Mouse (Mus musculus) G1E-ER4 (cell line): ENCODE measurements at regions not wholly inside any gene's neighbourhood (a gene's known extent, or its start where the extent isn't known, plus 50 kb on each side); places are given as distances from the start of the nearest gene placed in this dataset.

Source experiments
- GATA1 ChIP-seq: IDR thresholded peaks from one replicate; pipeline ENCODE4 v1.8.0; 2012; ENCODE audit warnings: low read length, inconsistent platforms

DNA sequence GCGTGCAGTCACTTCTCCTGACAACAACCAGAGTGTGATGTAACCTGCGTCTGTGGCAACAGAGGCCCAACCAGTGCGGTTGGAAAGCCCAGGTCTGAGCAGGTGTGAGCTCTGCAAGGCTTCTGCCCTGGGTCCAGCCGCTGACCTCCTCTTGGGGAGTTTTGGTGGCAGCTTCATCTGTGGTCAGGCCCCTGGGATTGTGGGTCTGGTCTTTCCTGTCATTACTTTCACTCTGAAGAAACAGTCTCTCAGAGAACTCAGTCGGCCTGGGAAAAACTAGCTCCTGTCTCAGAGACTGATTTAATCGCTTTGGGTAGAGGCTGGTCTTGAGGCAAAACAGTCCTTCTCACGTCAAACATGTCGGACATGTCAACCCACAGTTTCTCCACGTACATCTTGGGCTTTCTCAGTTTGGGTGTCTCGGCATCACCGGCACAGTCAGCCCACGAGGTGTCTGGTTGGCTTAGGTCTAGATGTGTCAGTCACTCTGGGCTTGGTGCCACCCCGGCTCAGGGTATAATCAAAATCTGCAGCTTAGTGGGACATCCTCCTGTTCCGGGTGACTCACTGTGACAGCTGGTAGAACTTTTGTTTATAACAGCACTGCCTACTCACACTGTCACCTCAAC is 195.0 kb upstream of the Cxcr4 start:
- no peak for TF ChIP-seq GATA1

DNA sequence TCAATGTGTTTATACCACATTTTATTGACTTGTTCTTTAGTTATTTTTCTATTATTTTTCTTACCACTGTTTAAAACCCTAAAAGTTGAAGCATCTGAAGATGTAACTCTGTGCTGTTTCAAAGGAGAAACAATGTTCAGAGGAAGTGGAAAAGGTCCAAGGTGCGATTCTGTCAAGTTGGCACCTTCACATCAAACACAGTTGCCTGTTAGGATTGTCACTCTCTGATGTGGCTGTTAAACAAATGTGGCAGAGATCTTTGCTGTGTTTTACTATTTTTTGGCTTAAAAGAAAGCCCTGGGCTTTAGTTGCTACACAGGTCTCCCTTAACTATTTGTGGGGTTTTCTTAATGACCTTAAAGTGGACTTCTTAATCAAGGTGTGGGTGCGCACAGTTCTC is 190.2 kb upstream of the Cxcr4 start:
- no peak for TF ChIP-seq GATA1

DNA sequence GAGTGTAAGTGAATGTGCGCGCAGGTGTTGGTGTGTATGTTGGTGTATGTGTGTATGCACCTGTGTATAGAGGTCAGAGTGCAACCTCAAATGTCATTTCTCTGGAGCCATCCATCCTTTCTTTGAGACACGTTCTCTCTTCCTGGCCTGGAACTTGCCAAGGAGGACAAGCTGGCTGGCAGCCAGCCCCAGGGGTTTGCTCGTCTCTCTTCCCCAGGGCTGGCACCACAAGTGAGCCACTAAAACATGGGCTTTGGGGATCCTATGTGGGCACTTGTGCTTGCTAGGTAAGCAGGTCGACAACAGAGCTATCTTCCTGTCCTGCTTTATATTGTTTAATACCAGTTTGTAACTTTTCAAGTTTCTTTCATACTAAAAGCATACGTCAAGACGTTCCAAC is 189.8 kb upstream of the Cxcr4 start:
- no peak for TF ChIP-seq GATA1

DNA sequence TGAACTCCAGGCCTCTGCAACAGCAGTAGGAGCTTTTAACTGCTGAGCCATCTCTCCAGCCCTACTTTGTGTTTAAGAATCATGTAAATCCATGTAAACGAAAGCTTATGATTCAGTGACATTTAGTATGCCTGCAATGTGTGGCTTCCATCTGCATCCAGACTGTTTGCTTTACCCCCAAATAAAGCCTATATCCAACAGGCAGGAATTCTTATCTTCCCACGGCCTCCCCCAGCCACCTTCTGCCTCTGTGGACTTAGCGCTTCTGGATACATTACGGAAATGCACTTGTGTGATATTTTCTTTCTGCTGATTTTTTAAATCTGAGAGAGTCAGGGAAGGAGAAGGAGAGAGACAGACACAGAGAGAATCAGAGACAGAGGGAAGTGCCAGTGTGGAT is 189.2 kb upstream of the Cxcr4 start:
- TF ChIP-seq GATA1 = no peak

DNA sequence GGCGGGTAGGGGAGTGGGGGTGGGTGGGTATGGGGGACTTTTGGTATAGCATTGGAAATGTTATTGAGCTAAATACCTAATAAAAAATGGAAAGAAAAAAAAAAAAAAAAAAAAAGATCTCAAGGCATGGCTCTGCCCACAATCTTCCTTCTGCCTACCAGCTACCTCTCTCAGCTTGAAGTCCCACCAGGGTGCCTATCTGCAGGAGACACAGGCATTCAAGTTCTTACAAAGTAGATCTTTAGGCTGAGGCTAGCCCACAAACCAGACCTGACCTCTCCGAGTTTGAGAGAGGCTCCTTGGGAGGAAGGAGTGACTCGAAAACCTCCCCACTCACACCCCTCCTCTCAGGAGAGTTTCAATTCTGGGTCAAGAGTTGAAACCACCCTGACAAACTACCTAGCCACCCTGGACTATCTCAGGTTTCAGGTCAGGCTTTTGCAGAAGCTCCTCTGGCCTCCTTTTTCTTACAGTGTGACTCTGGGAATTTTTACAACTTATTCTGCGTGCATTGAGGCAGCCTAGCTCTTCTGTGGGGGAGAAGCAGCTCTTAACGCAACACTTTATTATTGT is 187.6 kb upstream of the Cxcr4 start:
- no peak for TF ChIP-seq GATA1

DNA sequence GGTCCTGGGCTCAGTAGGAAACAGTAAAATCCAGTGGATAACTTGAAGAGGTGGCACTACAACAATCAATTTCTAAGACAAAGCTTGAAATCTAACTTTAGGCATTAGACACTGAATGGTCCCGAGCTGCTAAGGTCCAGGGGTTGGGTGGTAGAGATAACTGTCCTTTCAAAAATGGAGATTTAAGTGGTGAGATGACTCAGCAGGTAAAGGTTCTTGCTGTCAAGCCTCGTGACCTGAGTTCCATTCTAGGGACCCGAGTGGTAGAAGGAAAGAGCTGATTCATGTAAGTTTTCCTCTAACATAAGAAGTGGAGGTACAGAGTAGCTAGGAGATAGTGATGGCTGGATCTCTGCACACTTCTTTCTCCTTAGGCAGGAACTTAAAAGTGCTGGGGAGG is 180.3 kb upstream of the Cxcr4 start:
- TF ChIP-seq GATA1 = no peak

DNA sequence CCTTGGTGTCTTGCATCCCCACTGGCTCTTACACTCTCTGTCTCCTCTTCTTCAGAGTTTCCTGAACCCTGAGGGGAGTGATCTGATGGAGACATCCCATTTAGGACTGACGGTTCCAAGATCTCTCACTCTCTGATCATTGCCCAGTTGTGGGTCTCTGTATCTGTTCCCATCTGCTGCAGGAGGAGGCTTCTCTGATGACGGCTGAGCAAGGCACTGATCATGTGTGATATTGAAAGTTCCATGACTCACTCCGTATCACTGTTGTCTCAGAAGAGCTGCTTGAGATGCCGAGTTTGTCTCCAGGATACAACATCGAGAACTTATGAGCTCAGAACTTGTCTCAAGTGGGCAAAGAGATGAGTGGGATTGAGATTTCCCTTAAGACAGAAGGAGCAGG is 178.7 kb upstream of the Cxcr4 start:
- TF ChIP-seq GATA1 = no peak

DNA sequence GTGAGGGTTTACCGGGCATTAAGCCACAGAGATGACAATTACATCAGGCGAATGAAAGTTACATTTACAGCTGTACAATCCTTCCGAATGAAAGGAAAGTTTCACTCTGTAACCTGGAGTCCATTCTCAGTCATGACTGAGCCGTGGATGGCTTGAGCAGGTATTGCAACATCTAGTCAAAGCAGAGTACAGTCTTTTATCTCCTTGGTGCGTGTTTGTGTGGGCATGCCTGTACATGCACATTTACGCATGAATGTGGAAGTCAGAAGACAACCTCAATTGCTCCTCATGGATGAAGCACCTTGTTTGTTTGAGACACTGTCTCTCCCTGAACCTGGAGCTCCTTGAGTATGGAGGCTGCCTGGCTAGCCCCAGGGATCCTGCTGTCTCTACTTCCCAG is 175.9 kb upstream of the Cxcr4 start:
- no peak for TF ChIP-seq GATA1

DNA sequence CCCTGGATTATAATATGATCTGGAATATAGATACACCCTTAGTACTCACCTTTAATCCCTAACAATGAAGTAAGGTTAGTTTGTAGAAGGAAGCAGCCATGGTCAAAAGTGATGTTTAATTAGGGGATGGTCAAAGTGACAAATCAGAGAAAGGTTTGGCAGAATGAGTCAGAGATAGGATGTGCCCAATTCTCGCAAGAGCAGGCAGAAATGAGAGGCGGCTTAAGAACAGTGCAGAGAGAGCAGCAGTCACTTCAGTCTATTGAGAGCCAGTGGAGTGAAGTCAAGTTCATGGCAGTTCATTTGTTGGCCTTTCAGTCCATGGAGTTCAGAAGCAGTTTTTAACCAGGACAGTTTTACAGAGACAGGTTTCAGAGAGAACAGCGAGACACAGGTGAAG is 175.3 kb upstream of the Cxcr4 start:
- no peak for TF ChIP-seq GATA1

DNA sequence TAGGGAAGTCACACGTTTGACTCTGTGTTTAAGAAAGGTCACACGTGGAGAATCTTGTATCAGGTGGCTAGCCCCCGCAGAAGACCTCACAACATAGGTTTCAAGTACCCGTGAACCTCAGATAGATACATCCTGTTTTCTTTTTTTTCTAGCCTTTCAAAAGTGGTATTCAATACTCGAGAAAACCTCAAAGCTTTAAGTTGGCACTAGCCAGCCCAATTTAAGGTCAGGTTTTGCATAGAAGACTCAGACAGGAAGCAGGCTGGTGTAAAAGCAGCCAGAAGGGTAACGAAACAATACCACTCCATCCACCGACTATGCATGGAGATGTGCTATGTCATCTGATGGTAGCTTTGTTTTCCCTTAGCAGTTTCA is 174.8 kb upstream of the Cxcr4 start:
- TF ChIP-seq GATA1 = no peak

DNA sequence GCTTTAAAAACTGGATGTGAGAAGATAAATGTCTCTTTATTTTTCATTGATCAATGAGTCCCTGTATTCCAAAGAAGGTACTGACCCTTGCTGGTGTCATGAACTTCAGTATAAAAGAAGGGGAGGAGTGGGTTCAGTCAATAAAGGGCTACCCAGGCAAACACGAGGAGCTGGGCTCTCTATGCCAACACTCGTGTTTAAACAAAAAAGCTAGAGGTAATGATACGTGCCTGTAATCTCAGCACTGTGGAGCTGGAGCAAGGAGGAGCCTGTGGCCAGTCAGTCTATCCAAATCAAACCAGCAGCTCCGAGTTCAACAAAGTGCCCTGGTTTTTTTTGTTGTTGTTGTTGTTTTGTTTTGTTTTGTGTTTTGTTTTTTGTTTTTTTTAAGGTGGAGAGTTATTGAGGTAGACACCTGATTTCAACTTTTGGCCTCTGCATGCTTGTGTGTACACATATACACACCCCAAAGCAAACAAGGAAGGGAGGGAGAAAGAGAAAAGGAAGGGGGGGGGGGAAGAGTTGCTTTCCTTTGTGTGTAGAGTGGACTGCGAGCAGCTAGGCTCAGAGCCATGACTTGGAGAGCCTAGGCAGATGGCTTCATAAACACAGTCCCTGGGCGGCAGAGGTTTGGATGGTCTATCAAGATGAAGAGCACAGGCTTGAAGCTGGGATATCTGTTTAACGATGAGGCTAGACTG is 174.2 kb upstream of the Cxcr4 start:
- no peak for TF ChIP-seq GATA1

DNA sequence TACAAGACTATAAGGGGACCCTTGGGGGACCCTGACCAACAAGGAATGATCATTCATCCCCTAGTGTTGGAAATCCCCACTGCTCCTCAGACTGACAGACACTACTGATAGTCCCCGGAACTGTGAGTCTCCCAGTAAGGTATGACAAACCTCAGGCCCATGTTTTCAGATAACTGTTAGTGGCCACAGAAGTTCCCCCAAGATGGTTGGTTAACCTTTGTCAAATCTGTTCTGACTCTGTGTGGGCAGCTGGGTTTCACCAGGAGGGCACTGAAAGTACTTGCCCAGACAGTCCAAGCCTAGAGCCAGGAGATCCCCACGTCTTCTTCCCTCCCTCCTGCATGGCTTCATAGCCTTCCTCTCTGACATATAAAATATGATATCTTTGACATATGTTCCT is 173.5 kb upstream of the Cxcr4 start:
- no peak for TF ChIP-seq GATA1

DNA sequence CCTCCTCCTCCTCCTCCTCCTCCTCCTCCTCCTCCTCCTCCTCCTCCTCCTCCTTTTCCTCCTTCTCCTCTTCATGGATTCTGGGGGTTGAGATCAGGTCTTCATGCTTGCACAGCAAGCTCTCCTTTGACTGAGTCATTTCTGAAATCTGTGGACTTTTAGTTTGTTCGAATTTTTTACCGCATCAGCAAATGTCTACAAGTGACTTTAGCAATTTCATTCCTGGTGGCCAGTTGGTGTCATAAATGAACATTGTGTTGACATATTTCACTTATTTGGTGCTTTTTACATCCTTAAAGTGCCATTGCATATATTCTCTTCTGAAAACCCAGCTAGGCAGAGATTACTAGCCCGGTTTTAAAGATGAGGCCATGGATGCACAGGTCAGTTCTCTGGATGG is 173.0 kb upstream of the Cxcr4 start:
- TF ChIP-seq GATA1 = no peak

DNA sequence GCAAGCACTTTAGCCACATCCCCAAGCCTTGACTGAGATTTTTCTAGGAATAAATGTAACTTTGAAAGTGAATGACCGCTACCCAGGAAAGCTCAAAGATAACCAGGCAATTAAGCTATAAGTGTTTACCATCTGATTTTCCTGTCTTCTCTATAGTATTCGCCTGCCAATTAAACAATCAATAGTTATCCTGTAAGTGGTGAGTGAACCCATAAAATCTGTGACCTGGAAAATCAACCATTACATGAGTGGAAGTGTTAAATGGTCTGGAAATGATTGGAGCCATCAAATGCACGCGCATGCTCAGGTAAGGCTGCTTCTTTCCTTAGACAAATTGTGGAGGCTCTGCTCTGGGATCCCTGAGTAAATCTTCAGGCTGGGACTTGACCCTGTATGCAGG is 170.8 kb upstream of the Cxcr4 start:
- no peak for TF ChIP-seq GATA1

DNA sequence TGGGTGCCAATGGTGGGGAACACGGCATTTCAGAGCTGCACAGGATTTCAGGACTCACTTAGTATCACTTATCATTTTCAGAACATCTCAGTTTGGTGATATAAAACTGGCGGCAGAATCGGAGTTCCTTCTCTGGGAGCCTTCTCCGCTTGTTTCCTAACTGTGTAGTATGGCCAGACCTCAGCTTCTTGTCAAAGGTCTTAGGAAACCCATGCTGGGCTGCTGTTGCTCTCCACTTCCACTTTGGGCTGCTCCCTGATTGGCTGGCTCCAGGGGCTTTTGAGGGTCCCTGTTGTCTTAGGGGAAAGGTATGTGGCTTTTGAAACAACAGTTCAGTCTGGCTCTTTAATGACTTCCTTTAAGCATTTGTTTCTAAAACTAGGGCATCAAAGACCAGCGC is 170.0 kb upstream of the Cxcr4 start:
- no peak for TF ChIP-seq GATA1

DNA sequence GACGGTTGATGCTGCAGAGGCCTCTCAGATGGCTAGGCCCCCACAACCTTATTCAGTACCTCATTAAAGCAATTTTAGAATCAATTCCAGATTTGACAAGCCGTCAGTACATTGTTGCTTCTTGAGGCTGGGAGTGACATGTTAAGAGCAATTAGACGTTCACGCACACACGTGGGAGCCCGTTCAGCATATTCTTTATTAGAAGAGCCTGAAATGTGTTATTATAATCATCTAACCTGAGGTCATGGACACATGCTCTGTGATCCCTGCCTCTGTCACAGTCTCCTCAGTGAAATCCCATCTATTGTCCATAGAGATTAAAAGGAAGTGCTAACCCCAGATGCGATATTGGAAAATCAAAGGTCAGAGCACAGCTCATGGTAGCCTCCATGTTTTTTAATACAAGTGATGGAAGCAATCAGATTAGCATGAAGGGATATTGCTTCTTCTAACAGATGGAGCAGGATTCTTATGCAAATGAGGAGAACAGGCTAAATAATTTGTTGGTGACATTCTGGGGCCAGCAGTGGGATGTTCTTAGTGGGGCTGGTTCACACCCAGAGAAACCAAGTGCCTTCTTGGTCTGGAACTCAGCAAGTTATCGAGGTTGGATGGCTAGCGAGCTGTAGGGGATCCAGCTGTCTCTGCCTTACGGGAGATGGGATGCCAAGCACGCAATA is 166.8 kb upstream of the Cxcr4 start:
- TF ChIP-seq GATA1 = no peak
